Mouse (Mus musculus): ENCODE measurements around the gene Agap1.

- no peak for TF ChIP-seq POLR2A (IDR thresholded peaks at IDR 0.05; ENCODE audit: extremely low read depth, insufficient read depth, low read length)
- TF ChIP-seq CTCF (IDR thresholded peaks at IDR 0.05; ENCODE audit: extremely low read depth, insufficient read depth, low read length), result no peak
These were observed 192.9 kb downstream of the Agap1 start for GRCm38 (mm10) chr1:89647505-89647904.

Measured in cortical plate, adult 2 months (tissue).